Mouse (Mus musculus) lung, embryonic 14.5 days (tissue): ENCODE results near the gene Dpy19l3. TPM values are rescaled to one million over a fixed set of nuclear protein-coding genes. Genes with fewer than 3 reads are reported as not detected.
A peak's percentile ranks its signal among the peaks of the same experiment; 100 is the strongest.

ENCODE experiments used
- ATAC-seq: fragments of 200-750 bp; cut with Nextera tagmentation; 2 replicates; pipeline ENCODE4 v1.8.0; 2017; ENCODE audit warnings: mild to moderate bottlenecking, moderate TSS enrichment, moderate library complexity; ENCODE audit not compliant: insufficient read depth
- DNase-seq: peaks from one replicate; pipeline ENCODE4 v3.0.0-alpha.2; 2015
- H3K27ac ChIP-seq: fragments of 300-500 bp; sonication (generic); 2 replicates; pipeline ENCODE4 v1.5.1; 2014; ENCODE audit warnings: low read depth, mild to moderate bottlenecking, moderate library complexity
- H3K27me3 ChIP-seq: fragments of 300-500 bp; sonication (generic); 2 replicates; pipeline ENCODE4 v1.6.1; 2014; ENCODE audit warnings: low read length, control low read depth; ENCODE audit not compliant: insufficient read depth
- H3K36me3 ChIP-seq: fragments of 300-500 bp; sonication (generic); 2 replicates; pipeline ENCODE4 v1.6.1; 2014; ENCODE audit warnings: control low read depth; ENCODE audit not compliant: insufficient read depth
- H3K4me1 ChIP-seq: fragments of 300-500 bp; sonication (generic); 2 replicates; pipeline ENCODE4 v1.6.1; 2014; ENCODE audit warnings: antibody characterized with exemption, control low read depth; ENCODE audit not compliant: insufficient read depth
- H3K4me2 ChIP-seq: fragments of 300-500 bp; sonication (generic); 2 replicates; pipeline ENCODE4 v1.6.1; 2014; ENCODE audit warnings: mild to moderate bottlenecking
- H3K4me3 ChIP-seq: fragments of 300-500 bp; sonication (generic); 2 replicates; pipeline ENCODE4 v1.5.1; 2014; ENCODE audit warnings: low read depth, low read length
- H3K9ac ChIP-seq: fragments of 300-500 bp; sonication (generic); 2 replicates; pipeline ENCODE4 v1.6.1; 2014
- H3K9me3 ChIP-seq: fragments of 300-500 bp; sonication (generic); 2 replicates; pipeline ENCODE4 v1.6.1; 2016; ENCODE audit warnings: low read depth, low read length, control low read depth
- CTCF ChIP-seq: IDR thresholded peaks from 2 replicates; pipeline ENCODE4 v1.5.1; 2016; ENCODE audit warnings: antibody characterized with exemption, low read depth
- WGBS: fragments of 180-500 bp; shearing (Covaris S2); extraction: QIAGEN DNeasy Blood & Tissue Kit; methylation state at CpG from one replicate; pipeline ENCODE4 v1.1.7; 2014; 5-methylcytosine and 5-hydroxymethylcytosine counted together
- polyA plus RNA-seq: library from polyadenylated mRNA; unstranded; fragments of >200 nt; fragmentation: Nextera tagmentation; extraction: Ambion mirVana; gene quantifications from 2 replicates; pipeline ENCODE4 v1.2.1, GENCODE M21; 2014

The Dpy19l3 gene
- polyA plus RNA-seq, 1 experiment from 2014 or later: 36.1 TPM

DNA sequence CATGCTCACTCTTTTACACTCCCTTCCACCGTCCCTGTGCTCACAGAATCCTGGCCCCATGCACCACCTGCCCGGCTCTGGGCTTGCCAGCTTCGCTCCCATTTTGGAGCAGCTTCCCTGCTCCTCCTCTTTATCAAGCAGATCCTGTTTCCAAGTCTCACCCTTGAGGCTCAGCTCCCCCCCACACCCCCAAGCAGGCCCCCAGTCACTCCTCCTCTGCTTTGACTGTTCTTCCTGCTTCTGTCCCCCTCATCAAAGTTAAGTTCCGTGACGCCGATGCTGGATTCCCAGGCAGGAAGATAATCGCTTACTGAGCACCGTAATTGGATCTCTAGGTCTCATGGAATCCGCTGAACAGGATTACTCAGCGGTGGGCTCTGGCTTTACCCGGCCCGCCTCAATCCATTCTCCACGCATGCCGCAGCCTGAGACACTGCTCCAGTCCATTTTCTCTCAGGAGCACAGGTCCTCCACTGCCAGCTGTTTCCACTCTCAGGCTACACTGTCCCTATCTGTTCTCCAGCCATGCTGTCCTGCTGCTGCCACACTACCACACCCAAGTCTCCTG is 6.8 kb downstream of the Dpy19l3 start:
- no peak for ATAC-seq
- Histone ChIP-seq H3K27me3 (no peaks in the 10 kb centered on the region), H3K36me3 (peaks cover 59% of the 10 kb centered on the region), H3K9me3 (no peaks in the 10 kb centered on the region), H3K27ac (no peak overlapping the region), H3K4me1 (no peaks in the 10 kb centered on the region), H3K9ac (no peak overlapping the region), H3K4me3 (no peak overlapping the region), H3K4me2 (no peak overlapping the region)
- WGBS: 83% methylated on average over 14 of the region's 14 CpGs
- DNase-seq: no peak
- TF ChIP-seq CTCF: no peak

DNA sequence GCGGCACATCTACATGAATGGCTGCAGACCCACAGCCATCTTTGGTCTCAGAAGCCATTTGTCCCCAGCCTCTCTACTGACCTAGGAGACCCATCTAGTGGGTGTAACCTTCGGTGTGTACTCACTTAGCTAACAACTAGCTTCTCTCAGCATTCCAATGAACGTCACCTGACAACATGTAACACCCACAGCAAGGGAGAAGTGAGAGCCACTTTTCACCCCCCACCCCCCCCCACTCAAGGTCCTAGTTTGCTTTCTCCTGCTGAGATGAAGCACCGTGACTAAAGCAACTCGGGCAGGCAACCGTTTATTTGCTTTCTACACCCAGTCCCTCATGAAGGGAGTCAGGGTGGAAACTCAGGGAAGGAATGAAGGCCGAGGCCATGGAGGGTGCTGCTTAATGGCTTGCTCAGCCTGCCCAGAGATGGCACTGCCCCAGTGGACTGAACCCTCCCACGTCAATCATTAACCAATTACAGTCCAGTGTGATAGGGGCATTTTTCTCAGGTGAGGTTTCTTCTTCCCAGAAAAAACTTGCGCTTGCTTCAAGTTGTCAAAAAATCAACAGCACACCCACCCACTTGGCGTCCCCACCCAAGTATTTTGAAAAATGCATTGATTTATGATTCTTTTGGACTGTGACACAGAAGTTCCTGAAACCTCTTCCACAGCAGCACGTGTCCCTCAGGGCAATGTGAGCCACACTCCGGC is 7.4 kb downstream of the Dpy19l3 start:
- no peak overlapping the region for H3K9ac ChIP-seq
- H3K36me3 ChIP-seq: peaks cover 59% of the 10 kb centered on the region
- no peak for TF ChIP-seq CTCF
- H3K27ac ChIP-seq: no peak overlapping the region
- no peak overlapping the region for H3K4me3 ChIP-seq
- WGBS: 88% methylated on average over 12 of the region's 12 CpGs
- no peak overlapping the region for H3K4me2 ChIP-seq
- H3K27me3 ChIP-seq: no peaks in the 10 kb centered on the region
- no peaks in the 10 kb centered on the region for H3K9me3 ChIP-seq
- no peak for ATAC-seq
- no peak for DNase-seq
- H3K4me1 ChIP-seq: no peaks in the 10 kb centered on the region

DNA sequence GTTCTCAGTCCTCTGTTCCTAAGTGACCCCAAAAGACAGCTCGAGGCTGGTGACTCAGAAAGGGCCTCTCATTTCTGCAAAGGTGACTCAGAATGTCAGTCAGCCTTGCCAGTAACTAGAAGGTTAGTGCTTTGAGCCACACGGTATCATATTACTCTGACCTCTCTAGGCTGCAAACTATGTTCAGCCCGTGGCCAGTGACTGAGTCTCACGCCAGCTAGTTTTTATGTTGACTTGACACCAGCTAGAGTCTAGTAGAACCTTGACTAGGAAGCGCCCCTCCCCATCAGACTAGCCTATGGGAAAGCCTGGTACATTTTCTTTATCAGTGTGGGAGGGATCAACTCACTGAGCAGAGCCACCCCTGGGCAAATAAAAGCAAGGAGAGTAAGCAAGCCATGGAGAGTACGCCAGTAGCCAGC is 9.0 kb downstream of the Dpy19l3 start:
- peaks cover 52% of the 10 kb centered on the region for H3K36me3 ChIP-seq
- whole genome bisulfite sequencing: 58% methylated on average over 6 of the region's 6 CpGs
- no peak for TF ChIP-seq CTCF
- no peak overlapping the region for H3K4me3 ChIP-seq
- DNase-seq (no peak), ATAC-seq (no peak)
- H3K4me1 ChIP-seq: no peaks in the 10 kb centered on the region
- H3K27ac ChIP-seq: no peak overlapping the region
- no peak overlapping the region for H3K4me2 ChIP-seq
- no peak overlapping the region for H3K9ac ChIP-seq
- no peaks in the 10 kb centered on the region for H3K9me3 ChIP-seq
- H3K27me3 ChIP-seq: no peaks in the 10 kb centered on the region

DNA sequence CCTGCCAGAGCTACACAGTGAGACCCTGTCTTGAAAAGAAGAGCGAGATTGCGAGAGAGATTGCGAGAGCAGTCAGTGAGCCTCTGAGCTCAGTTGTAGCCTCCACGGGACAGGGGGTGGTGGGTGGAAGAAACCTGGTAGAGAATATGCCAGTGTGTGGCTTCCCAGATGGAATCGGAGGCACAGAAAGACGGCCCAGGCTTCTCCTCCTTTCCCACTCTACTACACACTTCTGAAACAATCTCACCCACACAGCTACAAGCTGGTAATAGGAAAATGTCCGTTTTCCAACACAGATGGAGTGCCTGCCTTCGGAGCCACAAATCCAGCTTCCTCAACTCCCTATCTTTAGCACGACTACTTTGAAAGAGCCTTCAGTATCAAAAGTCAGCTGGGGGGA is 9.5 kb downstream of the Dpy19l3 start:
- DNase-seq (no peak), ATAC-seq (no peak)
- no peaks in the 10 kb centered on the region for H3K4me1 ChIP-seq
- peaks cover 47% of the 10 kb centered on the region for H3K36me3 ChIP-seq
- no peak overlapping the region for H3K4me2 ChIP-seq
- no peak overlapping the region for H3K9ac ChIP-seq
- H3K9me3 ChIP-seq: no peaks in the 10 kb centered on the region
- no peak overlapping the region for H3K4me3 ChIP-seq
- H3K27me3 ChIP-seq: no peaks in the 10 kb centered on the region
- TF ChIP-seq CTCF: no peak
- 87% methylated on average over 9 of the region's 9 CpGs for WGBS
- no peak overlapping the region for H3K27ac ChIP-seq

DNA sequence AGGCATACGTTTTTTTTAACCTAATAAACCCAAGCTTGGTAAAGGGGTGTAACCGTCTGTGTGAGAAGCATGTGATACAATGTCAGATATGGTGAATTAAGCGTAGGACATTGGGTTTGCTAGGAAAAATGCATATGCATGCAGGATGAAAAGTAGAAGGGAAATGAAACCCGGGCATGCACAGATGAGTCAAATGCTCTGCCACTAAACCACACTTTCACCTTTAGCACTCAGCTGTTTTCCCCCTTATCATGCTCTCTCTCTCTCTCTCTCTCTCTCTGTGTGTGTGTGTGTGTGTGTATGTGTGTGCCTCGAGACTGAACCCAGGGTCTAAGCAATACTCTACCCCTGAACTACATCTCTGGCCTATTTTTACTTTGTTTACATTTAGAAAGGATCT is 11.9 kb downstream of the Dpy19l3 start:
- Histone ChIP-seq H3K4me2 (no peak overlapping the region), H3K4me1 (no peaks in the 10 kb centered on the region), H3K36me3 (peaks cover 25% of the 10 kb centered on the region), H3K27ac (no peak overlapping the region), H3K4me3 (no peak overlapping the region), H3K9ac (no peak overlapping the region), H3K27me3 (no peaks in the 10 kb centered on the region), H3K9me3 (no peaks in the 10 kb centered on the region)
- WGBS: 62% methylated on average over 5 of the region's 5 CpGs
- DNase-seq (no peak), ATAC-seq (no peak)
- TF ChIP-seq CTCF: no peak

DNA sequence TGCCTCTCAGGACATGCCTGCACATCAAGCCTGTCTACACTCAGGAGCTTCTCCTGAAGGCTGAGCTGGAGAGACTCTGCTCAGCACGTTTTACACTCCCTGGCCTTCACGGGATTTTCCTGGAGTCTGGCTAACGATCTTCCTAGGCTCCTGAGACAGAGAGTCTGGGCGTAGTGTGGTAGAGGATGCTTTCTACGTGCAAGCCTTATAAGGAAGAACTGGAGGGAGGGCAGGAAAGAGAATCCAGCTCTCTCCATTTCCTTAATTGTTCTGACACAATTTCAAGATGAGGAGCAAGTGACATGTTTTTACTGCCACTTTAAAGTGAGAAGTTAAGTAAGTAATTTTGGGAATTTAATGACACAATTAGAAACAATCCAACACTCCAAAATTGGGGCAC is 12.4 kb downstream of the Dpy19l3 start:
- TF ChIP-seq CTCF: no peak
- Histone ChIP-seq H3K36me3 (peaks cover 21% of the 10 kb centered on the region), H3K4me1 (no peaks in the 10 kb centered on the region), H3K27me3 (no peaks in the 10 kb centered on the region), H3K4me3 (no peak overlapping the region), H3K4me2 (no peak overlapping the region), H3K9me3 (no peaks in the 10 kb centered on the region), H3K9ac (no peak overlapping the region), H3K27ac (no peak overlapping the region)
- 70% methylated on average over 5 of the region's 5 CpGs for WGBS
- ATAC-seq: no peak
- no peak for DNase-seq

DNA sequence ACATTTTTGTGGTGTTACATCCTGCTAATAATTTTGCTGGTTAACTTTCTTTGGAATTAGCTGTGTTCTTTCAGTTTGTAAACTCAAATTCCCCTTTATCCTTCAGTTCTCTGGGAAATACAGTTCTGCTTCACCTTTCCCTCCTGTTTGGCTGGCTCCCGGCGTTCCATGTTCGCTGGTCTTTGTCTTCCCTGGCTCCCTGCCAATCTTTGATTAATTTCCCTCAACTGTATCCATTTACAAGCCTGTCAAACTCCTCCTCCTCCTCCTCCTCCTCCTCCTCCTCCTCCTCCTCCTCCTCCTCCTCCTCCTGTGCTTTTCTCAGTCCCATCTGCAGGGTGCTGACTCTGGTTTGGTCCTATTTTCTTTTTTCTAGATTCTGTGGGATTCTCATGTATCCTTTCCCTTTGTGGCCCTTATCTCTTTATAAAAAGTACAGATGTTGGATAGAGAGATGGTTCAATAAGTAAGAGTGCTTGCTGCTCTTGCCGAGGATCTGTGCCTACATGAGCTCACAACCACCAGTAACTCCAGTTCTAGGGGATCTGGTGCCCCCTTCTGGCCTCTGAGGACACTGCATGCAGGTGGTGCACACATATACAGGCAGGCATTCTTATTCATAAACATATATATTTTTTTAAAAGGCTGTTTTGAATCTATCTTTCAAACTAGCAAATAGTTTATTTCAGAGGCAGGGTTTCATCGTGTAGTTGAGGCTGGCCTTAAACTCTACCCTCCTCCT is 13.6 kb downstream of the Dpy19l3 start:
- Histone ChIP-seq H3K27me3 (no peaks in the 10 kb centered on the region), H3K9me3 (no peaks in the 10 kb centered on the region), H3K4me2 (no peak overlapping the region), H3K27ac (no peak overlapping the region), H3K36me3 (peaks cover 15% of the 10 kb centered on the region), H3K4me1 (no peaks in the 10 kb centered on the region), H3K9ac (no peak overlapping the region), H3K4me3 (no peak overlapping the region)
- TF ChIP-seq CTCF: peak; percentile 70
- 51% methylated on average over 5 of the region's 5 CpGs for WGBS
- DNase-seq (peak; percentile 68), ATAC-seq (no peak)
